Mouse (Mus musculus) forebrain, embryonic 13.5 days (tissue): Measurements from ENCODE around the gene Cidec. TPM values are rescaled to one million over a fixed set of nuclear protein-coding genes. Genes with fewer than 3 reads are reported as not detected.

Experiments used
- ATAC-seq: fragments of 200-750 bp; cut with Nextera tagmentation; 2 replicates; pipeline ENCODE4 v1.8.0; 2017
- H3K27ac ChIP-seq: fragments of 300-500 bp; sonication (generic); 2 replicates; pipeline ENCODE4 v1.5.1; 2015; ENCODE audit warnings: inconsistent platforms, mild to moderate bottlenecking, moderate library complexity
- H3K27me3 ChIP-seq: fragments of 300-500 bp; sonication (generic); 2 replicates; pipeline ENCODE4 v1.6.1; 2015; ENCODE audit warnings: mild to moderate bottlenecking, inconsistent platforms
- H3K36me3 ChIP-seq: fragments of 300-500 bp; sonication (generic); 2 replicates; pipeline ENCODE4 v1.6.1; 2015; ENCODE audit warnings: mild to moderate bottlenecking, inconsistent platforms; ENCODE audit not compliant: poor library complexity, severe bottlenecking
- H3K4me1 ChIP-seq: fragments of 300-500 bp; sonication (generic); 2 replicates; pipeline ENCODE4 v1.6.1; 2015; ENCODE audit warnings: inconsistent platforms
- H3K4me2 ChIP-seq: fragments of 300-500 bp; sonication (generic); 2 replicates; pipeline ENCODE4 v1.6.1; 2015; ENCODE audit warnings: inconsistent platforms, mild to moderate bottlenecking, moderate library complexity
- H3K4me3 ChIP-seq: fragments of 300-500 bp; sonication (generic); 2 replicates; pipeline ENCODE4 v1.5.1; 2015; ENCODE audit warnings: mild to moderate bottlenecking, inconsistent platforms
- H3K9ac ChIP-seq: fragments of 300-500 bp; sonication (generic); 2 replicates; pipeline ENCODE4 v1.6.1; 2015; ENCODE audit warnings: mild to moderate bottlenecking, inconsistent platforms
- H3K9me3 ChIP-seq: fragments of 300-500 bp; sonication (generic); replicated peaks from 2 replicates; pipeline ENCODE4 v1.6.1; 2016; ENCODE audit warnings: inconsistent platforms
- WGBS: fragments of 180-500 bp; shearing (Covaris S2); methylation state at CpG from one replicate; pipeline ENCODE4 v1.1.7; 2015; 5-methylcytosine and 5-hydroxymethylcytosine counted together
- polyA plus RNA-seq: library from polyadenylated mRNA; unstranded; fragments of >200 nt; fragmentation: Nextera tagmentation; extraction: Ambion mirVana; gene quantifications from 2 replicates; pipeline ENCODE4 v1.2.1, GENCODE M21; 2015

Gene Cidec
- polyA plus RNA-seq: not detected in 2 replicates

- no peaks in the 10 kb centered on the region for H3K9me3 ChIP-seq
- no peaks in the 10 kb centered on the region for H3K4me1 ChIP-seq
- no peak within 1 kb of the TSS for H3K27ac ChIP-seq
- H3K4me2 ChIP-seq: no peak within 1 kb of the TSS
- H3K4me3 ChIP-seq: no peak within 1 kb of the TSS
- H3K36me3 ChIP-seq: no peaks in the 10 kb centered on the region
- no peaks in the 10 kb centered on the region for H3K27me3 ChIP-seq
- WGBS: 81% methylated on average over 9 of the region's 9 CpGs
- ATAC-seq: no peak
- no peak within 1 kb of the TSS for H3K9ac ChIP-seq
Observed at GRCm38 (mm10) chr6:113435664-113436205, at the start of gene Cidec. Gene Cidec, minus strand, starts transcription at chr6:113435760.

GRCm38 (mm10) chr6:113483729-113484128 lies 48.2 kb upstream of the Cidec start:
- 10% methylated on average over 10 of the region's 10 CpGs for WGBS

GRCm38 (mm10) chr6:113483100-113483615 lies 47.6 kb upstream of the Cidec start, which contains the start of gene Creld1:
Gene Creld1, plus strand, starts transcription at chr6:113483297.
- Histone ChIP-seq H3K4me1 (peaks cover 40% of the 10 kb centered on the region), H3K27me3 (peaks cover 14% of the 10 kb centered on the region), H3K36me3 (peaks cover 14% of the 10 kb centered on the region), H3K4me3 (peak within 1 kb of the TSS; percentile 68), H3K9me3 (no peaks in the 10 kb centered on the region), H3K27ac (peak within 1 kb of the TSS; percentile 84), H3K9ac (peak within 1 kb of the TSS; percentile 80), H3K4me2 (peak within 1 kb of the TSS; percentile 86)
- ATAC-seq: peak; percentile 97
- under 1% methylated on average over 26 of the region's 26 CpGs for WGBS

More at GRCm38 (mm10) chr6:113483729-113484128, 48.2 kb upstream of the Cidec start:
- peak overlapping the region; percentile 80 for H3K9ac ChIP-seq
- peaks cover 14% of the 10 kb centered on the region for H3K27me3 ChIP-seq
- H3K4me3 ChIP-seq: peak overlapping the region; percentile 68
- peaks cover 40% of the 10 kb centered on the region for H3K4me1 ChIP-seq
- peak; percentile 63 for ATAC-seq
- H3K4me2 ChIP-seq: peak overlapping the region; percentile 86
- H3K27ac ChIP-seq: peak overlapping the region; percentile 84
- no peaks in the 10 kb centered on the region for H3K9me3 ChIP-seq
- H3K36me3 ChIP-seq: peaks cover 19% of the 10 kb centered on the region

- Histone ChIP-seq H3K27me3 (peaks cover 14% of the 10 kb centered on the region), H3K4me1 (peaks cover 40% of the 10 kb centered on the region), H3K36me3 (peaks cover 8% of the 10 kb centered on the region), H3K9ac (peak overlapping the region; percentile 71), H3K4me3 (peak overlapping the region; percentile 68), H3K9me3 (no peaks in the 10 kb centered on the region), H3K27ac (peak overlapping the region; percentile 74), H3K4me2 (peak overlapping the region; percentile 86)
- ATAC-seq: peak; percentile 65
- WGBS: under 1% methylated on average over 65 of the region's 65 CpGs
Observed at GRCm38 (mm10) chr6:113482477-113483099, 47.0 kb upstream of the Cidec start.

GRCm38 (mm10) chr6:113480555-113481373 lies 45.2 kb upstream of the Cidec start:
- no peak overlapping the region for H3K4me3 ChIP-seq
- H3K9me3 ChIP-seq: no peaks in the 10 kb centered on the region
- H3K9ac ChIP-seq: no peak overlapping the region
- no peak overlapping the region for H3K4me2 ChIP-seq
- peaks cover 18% of the 10 kb centered on the region for H3K27me3 ChIP-seq
- no peaks in the 10 kb centered on the region for H3K36me3 ChIP-seq
- peaks cover 31% of the 10 kb centered on the region for H3K4me1 ChIP-seq
- ATAC-seq: no peak
- H3K27ac ChIP-seq: no peak overlapping the region
- WGBS: 70% methylated on average over 18 of the region's 18 CpGs

GRCm38 (mm10) chr6:113478906-113479305 lies 43.3 kb upstream of the Cidec start:
- Histone ChIP-seq H3K9me3 (no peaks in the 10 kb centered on the region), H3K9ac (no peak overlapping the region), H3K4me1 (peaks cover 13% of the 10 kb centered on the region), H3K4me3 (no peak overlapping the region), H3K27ac (no peak overlapping the region), H3K36me3 (no peaks in the 10 kb centered on the region), H3K27me3 (peaks cover 18% of the 10 kb centered on the region), H3K4me2 (no peak overlapping the region)
- 92% methylated on average over 10 of the region's 10 CpGs for WGBS
- no peak for ATAC-seq

GRCm38 (mm10) chr6:113477353-113477752 lies 41.8 kb upstream of the Cidec start:
- peaks cover 22% of the 10 kb centered on the region for H3K27me3 ChIP-seq
- no peaks in the 10 kb centered on the region for H3K9me3 ChIP-seq
- peaks cover 7% of the 10 kb centered on the region; the same call in 1 of the 2 replicates for H3K4me1 ChIP-seq
- no peak overlapping the region for H3K4me3 ChIP-seq
- no peak overlapping the region for H3K9ac ChIP-seq
- H3K4me2 ChIP-seq: no peak overlapping the region
- no peak overlapping the region for H3K27ac ChIP-seq
- no peaks in the 10 kb centered on the region for H3K36me3 ChIP-seq
- WGBS: 66% methylated on average over 7 of the region's 7 CpGs
- no peak for ATAC-seq

- no peak overlapping the region for H3K9ac ChIP-seq
- WGBS: 92% methylated on average over 6 of the region's 6 CpGs
- no peaks in the 10 kb centered on the region for H3K9me3 ChIP-seq
- H3K27ac ChIP-seq: no peak overlapping the region
- no peak overlapping the region for H3K4me2 ChIP-seq
- no peaks in the 10 kb centered on the region for H3K36me3 ChIP-seq
- no peak overlapping the region for H3K4me3 ChIP-seq
- H3K4me1 ChIP-seq: peaks cover 13% of the 10 kb centered on the region
- ATAC-seq: no peak
- H3K27me3 ChIP-seq: peaks cover 44% of the 10 kb centered on the region
Observed at GRCm38 (mm10) chr6:113473715-113474114, 38.2 kb upstream of the Cidec start.

- WGBS: 89% methylated on average over 2 of the region's 2 CpGs
Observed at GRCm38 (mm10) chr6:113473246-113473645, 37.7 kb upstream of the Cidec start.

GRCm38 (mm10) chr6:113472061-113472460 lies 36.5 kb upstream of the Cidec start:
- Histone ChIP-seq H3K27me3 (peaks cover 48% of the 10 kb centered on the region), H3K9ac (no peak overlapping the region), H3K4me2 (no peak overlapping the region), H3K9me3 (no peaks in the 10 kb centered on the region), H3K4me3 (no peak overlapping the region), H3K4me1 (peaks cover 13% of the 10 kb centered on the region), H3K27ac (no peak overlapping the region), H3K36me3 (no peaks in the 10 kb centered on the region)
- no peak for ATAC-seq
- 68% methylated on average over 10 of the region's 10 CpGs for WGBS

More at GRCm38 (mm10) chr6:113473246-113473645, 37.7 kb upstream of the Cidec start:
- Histone ChIP-seq H3K27ac (no peak overlapping the region), H3K4me2 (no peak overlapping the region), H3K36me3 (no peaks in the 10 kb centered on the region), H3K4me3 (no peak overlapping the region), H3K9ac (no peak overlapping the region), H3K9me3 (no peaks in the 10 kb centered on the region), H3K27me3 (peaks cover 46% of the 10 kb centered on the region), H3K4me1 (peaks cover 13% of the 10 kb centered on the region)
- ATAC-seq: no peak

GRCm38 (mm10) chr6:113471297-113471936 lies 35.9 kb upstream of the Cidec start, which contains the start of gene Il17rc:
Gene Il17rc, plus strand, starts transcription at chr6:113471427.
- H3K4me3 ChIP-seq: no peak within 1 kb of the TSS
- no peak within 1 kb of the TSS for H3K9ac ChIP-seq
- H3K36me3 ChIP-seq: no peaks in the 10 kb centered on the region
- H3K9me3 ChIP-seq: no peaks in the 10 kb centered on the region
- no peak for ATAC-seq
- peaks cover 48% of the 10 kb centered on the region for H3K27me3 ChIP-seq
- peaks cover 13% of the 10 kb centered on the region for H3K4me1 ChIP-seq
- H3K27ac ChIP-seq: no peak within 1 kb of the TSS
- H3K4me2 ChIP-seq: 0 out of 2 replicates have a peak within 1 kb of the TSS, but pooled peaks have one; percentile 7
- WGBS: 25% methylated on average over 12 of the region's 12 CpGs
